Mouse (Mus musculus) gastrocnemius, postnatal 4 days (tissue): ENCODE measurements at regions not wholly inside any gene's neighbourhood (a gene's known extent, or its start where the extent isn't known, plus 50 kb on each side); places are given as distances from the start of the nearest gene placed in this dataset.

ENCODE experiments used
- DNase-seq, 2 experiments: peaks; one replicate each; pipeline ENCODE4 v3.0.0; 2021 to 2022; ENCODE audit warnings: low spot score in 2 of 2, mixed read lengths in 2 of 2

GRCm38 (mm10) chr8:87035996-87036395 lies 150.9 kb upstream of the N4bp1 start:
- no peak for DNase-seq

GRCm38 (mm10) chr8:87028171-87028570 lies 143.1 kb upstream of the N4bp1 start:
- DNase-seq: no peak

GRCm38 (mm10) chr8:87025946-87026345 lies 140.9 kb upstream of the N4bp1 start:
- DNase-seq: no peak

GRCm38 (mm10) chr8:87019795-87020194 lies 134.7 kb upstream of the N4bp1 start:
- DNase-seq: no peak

- no peak for DNase-seq
These were observed 90.5 kb upstream of the N4bp1 start for GRCm38 (mm10) chr8:86975546-86975945.

GRCm38 (mm10) chr8:86971736-86972135 lies 86.7 kb upstream of the N4bp1 start:
- no peak for DNase-seq

GRCm38 (mm10) chr8:86969051-86969450 lies 84.0 kb upstream of the N4bp1 start:
- DNase-seq: no peak

GRCm38 (mm10) chr8:86967891-86968311 lies 82.8 kb upstream of the N4bp1 start:
- DNase-seq: no peak

- no peak for DNase-seq
These were observed 76.4 kb upstream of the N4bp1 start for GRCm38 (mm10) chr8:86961218-86962195.
